Mouse (Mus musculus) heart, postnatal 0 days (tissue): Measurements from ENCODE around the gene Clk2. TPM values are rescaled to one million over a fixed set of nuclear protein-coding genes. Genes with fewer than 3 reads are reported as not detected.

Experiments used
- ATAC-seq: fragments of 200-750 bp; cut with Nextera tagmentation; 2 replicates; pipeline ENCODE4 v1.8.0; 2017; ENCODE audit warnings: low read depth, moderate number of reproducible peaks, moderate library complexity; ENCODE audit not compliant: insufficient read depth
- DNase-seq: peaks from one replicate; pipeline ENCODE4 v3.0.0-alpha.2; 2016; ENCODE audit warnings: low spot score
- H3K27ac ChIP-seq: fragments of 300-500 bp; sonication (generic); 2 replicates; pipeline ENCODE4 v1.5.1; 2014; ENCODE audit warnings: low read depth, mild to moderate bottlenecking
- H3K27me3 ChIP-seq: fragments of 300-500 bp; sonication (generic); 2 replicates; pipeline ENCODE4 v1.6.1; 2014; ENCODE audit warnings: low read length, mixed read lengths; ENCODE audit not compliant: control insufficient read depth, insufficient read depth
- H3K36me3 ChIP-seq: fragments of 300-500 bp; sonication (generic); replicated peaks from 2 replicates; pipeline ENCODE4 v1.6.1; 2014; ENCODE audit warnings: low read length, mixed read lengths; ENCODE audit not compliant: control insufficient read depth, insufficient read depth
- H3K4me1 ChIP-seq: fragments of 300-500 bp; sonication (generic); 2 replicates; pipeline ENCODE4 v1.6.1; 2014; ENCODE audit warnings: antibody characterized with exemption; ENCODE audit not compliant: control insufficient read depth, insufficient read depth
- H3K4me2 ChIP-seq: fragments of 300-500 bp; sonication (generic); 2 replicates; pipeline ENCODE4 v1.6.1; 2014; ENCODE audit warnings: low read depth, mild to moderate bottlenecking, low read length, moderate library complexity
- H3K4me3 ChIP-seq: fragments of 300-500 bp; sonication (generic); 2 replicates; pipeline ENCODE4 v1.5.1; 2014; ENCODE audit warnings: low read depth, low read length
- H3K9ac ChIP-seq: fragments of 300-500 bp; sonication (generic); replicated peaks from 2 replicates; pipeline ENCODE4 v1.6.1; 2014; ENCODE audit warnings: low read depth, low read length, mixed read lengths
- H3K9me3 ChIP-seq: fragments of 300-500 bp; sonication (generic); replicated peaks from 2 replicates; pipeline ENCODE4 v1.6.1; 2016; ENCODE audit warnings: low read length; ENCODE audit not compliant: control insufficient read depth
- CTCF ChIP-seq: IDR thresholded peaks from 2 replicates; pipeline ENCODE4 v1.5.1; 2016; ENCODE audit warnings: antibody characterized with exemption, control low read depth, low read depth
- EP300 ChIP-seq: IDR thresholded peaks from 2 replicates; pipeline ENCODE4 v1.6.1; 2016; ENCODE audit warnings: antibody characterized with exemption, low read depth
- WGBS: fragments of 180-500 bp; shearing (Covaris S2); extraction: QIAGEN DNeasy Blood & Tissue Kit; methylation state at CpG from one replicate; pipeline ENCODE4 v1.1.7; 2014; 5-methylcytosine and 5-hydroxymethylcytosine counted together
- polyA plus RNA-seq: library from polyadenylated mRNA; unstranded; fragments of >200 nt; fragmentation: Nextera tagmentation; extraction: Ambion mirVana; gene quantifications from 2 replicates; pipeline ENCODE4 v1.2.1, GENCODE M21; 2015
- total RNA-seq: library from RNA; depleted of rRNA; stranded (reverse); fragments of >200 nt; gene quantifications from 2 replicates; pipeline ENCODE4 v1.2.3, GENCODE M21; 2014; ENCODE audit warnings: low replicate concordance

Gene Clk2
- total and polyA plus RNA-seq, 2 experiments from 2014 or later, result 8.5 to 22.7 TPM

GRCm38 (mm10) chr3:89202253-89203141 lies 37.9 kb downstream of the Clk2 start, which contains the start of gene Gba:
Gba (plus strand) TSS chr3:89202928.
- no peak within 1 kb of the TSS for H3K27ac ChIP-seq
- peak within 1 kb of the TSS; percentile 34 for H3K9ac ChIP-seq
- H3K4me3 ChIP-seq, result peak within 1 kb of the TSS; percentile 49
- peaks cover 30% of the 10 kb centered on the region for H3K36me3 ChIP-seq
- H3K4me2 ChIP-seq, result peak within 1 kb of the TSS; percentile 62
- H3K27me3 ChIP-seq, result no peaks in the 10 kb centered on the region
- peaks cover 5% of the 10 kb centered on the region for H3K4me1 ChIP-seq
- no peak for TF ChIP-seq CTCF
- TF ChIP-seq EP300, result no peak
- no peaks in the 10 kb centered on the region for H3K9me3 ChIP-seq
- DNase-seq, result peak; percentile 90
- 22% methylated on average over 13 of the region's 13 CpGs for WGBS
- peak; percentile 84 for ATAC-seq

GRCm38 (mm10) chr3:89203142-89203514 lies 38.5 kb downstream of the Clk2 start:
- peak overlapping the region; percentile 49 for H3K4me3 ChIP-seq
- TF ChIP-seq CTCF (no peak), EP300 (no peak)
- no peaks in the 10 kb centered on the region for H3K9me3 ChIP-seq
- DNase-seq, result no peak
- peak overlapping the region; percentile 62 for H3K4me2 ChIP-seq
- H3K4me1 ChIP-seq, result peaks cover 5% of the 10 kb centered on the region
- no peaks in the 10 kb centered on the region for H3K27me3 ChIP-seq
- no peak overlapping the region for H3K27ac ChIP-seq
- H3K36me3 ChIP-seq, result peaks cover 37% of the 10 kb centered on the region
- H3K9ac ChIP-seq, result peak overlapping the region; percentile 34
- 38% methylated on average over 5 of the region's 5 CpGs for WGBS
- ATAC-seq, result no peak

- H3K36me3 ChIP-seq, result peaks cover 62% of the 10 kb centered on the region
- 88% methylated on average over 7 of the region's 7 CpGs for WGBS
- ATAC-seq, result no peak
Measured at GRCm38 (mm10) chr3:89206079-89206478, 41.5 kb downstream of the Clk2 start.

GRCm38 (mm10) chr3:89206695-89207094 lies 42.1 kb downstream of the Clk2 start:
- no peak overlapping the region for H3K4me2 ChIP-seq
- no peak overlapping the region for H3K9ac ChIP-seq
- H3K9me3 ChIP-seq, result no peaks in the 10 kb centered on the region
- TF ChIP-seq EP300, result no peak
- ATAC-seq (no peak), DNase-seq (no peak)
- no peak overlapping the region for H3K27ac ChIP-seq
- peaks cover 5% of the 10 kb centered on the region for H3K4me1 ChIP-seq
- H3K27me3 ChIP-seq, result no peaks in the 10 kb centered on the region
- peaks cover 62% of the 10 kb centered on the region for H3K36me3 ChIP-seq
- WGBS, result 77% methylated on average over 2 of the region's 2 CpGs
- H3K4me3 ChIP-seq, result no peak overlapping the region

More at GRCm38 (mm10) chr3:89206079-89206478, 41.5 kb downstream of the Clk2 start:
- H3K9ac ChIP-seq, result no peak overlapping the region
- H3K4me3 ChIP-seq, result no peak overlapping the region
- H3K9me3 ChIP-seq, result no peaks in the 10 kb centered on the region
- H3K4me1 ChIP-seq, result peaks cover 5% of the 10 kb centered on the region
- TF ChIP-seq EP300 (no peak), CTCF (no peak)
- DNase-seq, result no peak
- no peaks in the 10 kb centered on the region for H3K27me3 ChIP-seq
- H3K27ac ChIP-seq, result no peak overlapping the region
- no peak overlapping the region for H3K4me2 ChIP-seq

- H3K27ac ChIP-seq, result no peak overlapping the region
- peaks cover 8% of the 10 kb centered on the region for H3K4me1 ChIP-seq
- H3K4me3 ChIP-seq, result no peak overlapping the region
- H3K9me3 ChIP-seq, result no peaks in the 10 kb centered on the region
- ATAC-seq (no peak), DNase-seq (no peak)
- H3K9ac ChIP-seq, result no peak overlapping the region
- WGBS, result 87% methylated on average over 13 of the region's 13 CpGs
- H3K4me2 ChIP-seq, result no peak overlapping the region
- no peaks in the 10 kb centered on the region for H3K27me3 ChIP-seq
- H3K36me3 ChIP-seq, result peaks cover 65% of the 10 kb centered on the region
- no peak for TF ChIP-seq CTCF
- no peak for TF ChIP-seq EP300
Measured at GRCm38 (mm10) chr3:89208075-89208657, 43.6 kb downstream of the Clk2 start.
